Mouse (Mus musculus) skeletal muscle tissue, adult 2 months (tissue): Measurements from ENCODE around the gene Spock2.
"Not testable (repeated sequence)": the region's sequence is repeated elsewhere in the genome, so short reads cannot be mapped to it uniquely, and the experiment has no call there.

Source experiments
- DNase-seq: peaks from one replicate; pipeline ENCODE4 v3.0.0-alpha.2; 2012; ENCODE audit warnings: low read depth, low spot score

The Spock2 gene

GRCm38 (mm10) chr10:60108321-60109111 is 2.5 kb downstream of the Spock2 start:
- no peak for DNase-seq

DNA sequence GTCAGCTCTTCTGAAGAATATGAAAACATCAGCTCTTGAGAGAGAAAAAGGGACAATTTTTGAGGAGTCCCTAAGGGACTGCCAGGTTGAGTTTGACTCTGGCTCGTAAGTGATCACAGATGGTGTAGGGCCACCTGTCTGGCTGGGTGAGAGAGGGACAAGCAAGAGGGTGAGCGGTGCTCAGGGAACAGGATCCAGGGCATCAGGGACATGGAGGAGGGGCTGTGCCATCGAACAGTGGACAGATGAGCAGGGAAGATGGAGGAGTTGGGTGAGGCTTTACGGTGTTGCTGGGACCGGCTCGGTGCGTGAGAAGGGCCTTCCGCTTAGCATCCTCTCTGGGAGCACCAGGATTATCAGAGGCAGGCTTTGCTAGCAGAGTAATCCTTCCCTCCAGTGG is 3.3 kb downstream of the Spock2 start:
- no peak for DNase-seq

DNA sequence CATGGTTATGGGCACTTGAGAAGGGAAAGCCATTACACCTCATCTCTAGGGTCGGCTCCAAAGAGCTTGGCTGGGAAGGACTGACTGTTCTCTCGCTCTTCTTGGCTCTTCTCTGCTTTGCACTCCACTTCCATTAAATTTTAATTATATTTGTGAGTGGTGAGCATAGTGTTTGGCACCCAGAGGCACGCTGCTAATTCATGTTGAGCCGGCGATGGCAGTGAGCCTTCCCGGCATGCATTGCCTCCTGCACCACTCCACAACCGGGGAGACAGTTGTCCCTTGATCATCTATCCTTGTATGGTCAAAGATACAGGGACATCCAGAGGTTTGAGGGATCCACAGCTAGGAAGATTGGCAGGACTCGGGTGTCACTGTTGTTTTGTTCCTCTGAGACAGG is 4.0 kb downstream of the Spock2 start:
- no peak for DNase-seq

- no peak for DNase-seq
Observed at GRCm38 (mm10) chr10:60110908-60111475, 5.0 kb downstream of the Spock2 start.

DNA sequence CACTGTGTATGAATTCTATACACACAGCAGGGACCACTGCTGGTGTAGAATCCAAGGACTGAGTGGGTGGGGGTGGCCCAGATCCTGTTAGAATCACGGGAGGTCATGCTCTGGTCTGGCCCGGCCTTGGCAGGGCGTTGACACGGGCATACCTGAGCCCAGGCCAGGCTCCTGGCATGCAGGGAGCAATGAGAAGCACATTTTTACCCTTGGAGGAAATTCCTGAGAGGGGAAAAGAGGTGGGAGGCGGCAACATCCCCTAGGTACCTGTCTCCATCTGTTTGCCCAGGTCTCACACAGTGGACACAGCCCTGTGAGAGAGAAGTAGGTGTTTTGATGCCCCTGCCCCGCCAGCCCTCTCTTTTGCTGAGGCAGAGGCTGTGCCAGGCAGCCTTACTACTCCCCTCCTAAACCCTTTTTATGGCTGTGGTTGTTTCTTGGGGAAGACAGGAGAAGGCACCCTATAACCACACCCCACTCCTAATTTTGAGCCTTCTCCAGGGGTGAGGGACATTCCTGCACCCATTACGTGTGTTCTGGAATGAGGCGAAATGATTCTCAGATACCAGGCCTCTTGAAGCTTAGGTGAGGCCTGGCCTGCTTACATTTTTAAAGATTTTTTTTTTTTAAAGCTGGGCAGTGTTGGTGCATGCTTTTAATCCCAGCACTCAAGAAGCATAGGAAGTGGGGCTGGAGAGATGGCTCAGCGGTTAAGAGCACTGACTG is 8.1 kb downstream of the Spock2 start:
- no peak for DNase-seq

DNA sequence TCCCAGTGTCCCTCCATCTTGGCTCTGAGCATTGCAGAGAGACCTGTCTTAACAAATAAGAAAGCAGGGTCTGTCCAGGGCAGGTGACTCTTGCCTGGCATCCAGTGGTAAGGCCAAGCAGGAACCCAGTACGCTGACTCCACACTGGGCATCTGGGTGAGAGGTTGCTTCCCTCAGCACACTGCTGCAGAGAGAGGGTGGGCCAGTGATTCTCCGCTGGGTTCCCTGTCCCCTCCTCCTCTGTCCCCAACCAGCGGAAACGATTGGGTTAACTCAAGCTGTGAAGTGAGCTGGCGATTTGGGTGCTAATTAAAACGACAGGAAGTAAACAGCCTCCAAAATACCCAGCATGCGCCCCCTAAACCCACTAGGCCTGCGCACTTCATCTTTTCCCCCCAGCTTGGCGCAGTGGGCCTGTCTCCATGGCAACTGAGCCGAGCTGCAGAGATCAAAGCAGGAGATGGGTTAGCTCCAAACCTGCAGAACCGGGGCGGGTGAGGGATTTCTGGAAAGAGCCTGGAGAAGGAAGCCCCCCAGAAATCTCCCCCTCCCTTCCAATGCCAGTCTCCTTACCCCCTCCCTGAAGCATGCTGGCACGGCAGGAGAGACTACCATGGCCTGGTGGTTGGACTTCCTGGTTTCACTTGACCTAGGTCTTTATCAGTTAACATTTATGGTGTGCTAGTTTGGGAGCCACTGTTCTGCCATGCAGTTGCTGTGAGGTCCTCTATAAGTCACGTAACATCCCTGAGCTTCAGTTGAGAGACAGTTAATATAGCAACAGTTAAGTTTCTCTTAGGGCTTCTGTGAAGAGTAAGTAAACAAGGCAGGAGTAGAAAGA is 9.5 kb downstream of the Spock2 start:
- no peak for DNase-seq

DNA sequence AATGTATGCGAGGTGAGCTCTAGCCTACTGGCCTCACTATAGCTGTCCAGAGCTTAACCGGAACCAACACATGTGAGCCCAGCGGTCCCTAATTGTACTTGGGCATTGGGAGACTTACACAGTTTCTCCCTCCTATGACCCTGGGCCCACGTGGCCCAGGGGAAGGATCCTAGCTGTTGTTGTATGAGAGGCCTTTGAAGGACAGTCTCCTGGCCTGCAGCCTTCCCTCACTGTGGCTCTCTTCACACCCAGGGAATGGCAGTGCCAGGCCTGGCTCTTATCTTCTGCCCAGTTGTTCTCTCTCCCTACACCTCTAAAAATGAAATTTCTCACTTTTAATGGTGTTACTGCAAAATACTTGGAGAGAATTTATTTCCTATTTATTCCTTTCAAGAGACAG is 11.0 kb downstream of the Spock2 start:
- no peak for DNase-seq

GRCm38 (mm10) chr10:60118464-60118863 is 12.4 kb downstream of the Spock2 start:
- no peak for DNase-seq

GRCm38 (mm10) chr10:60120630-60121029 is 14.6 kb downstream of the Spock2 start:
- DNase-seq: no peak

DNA sequence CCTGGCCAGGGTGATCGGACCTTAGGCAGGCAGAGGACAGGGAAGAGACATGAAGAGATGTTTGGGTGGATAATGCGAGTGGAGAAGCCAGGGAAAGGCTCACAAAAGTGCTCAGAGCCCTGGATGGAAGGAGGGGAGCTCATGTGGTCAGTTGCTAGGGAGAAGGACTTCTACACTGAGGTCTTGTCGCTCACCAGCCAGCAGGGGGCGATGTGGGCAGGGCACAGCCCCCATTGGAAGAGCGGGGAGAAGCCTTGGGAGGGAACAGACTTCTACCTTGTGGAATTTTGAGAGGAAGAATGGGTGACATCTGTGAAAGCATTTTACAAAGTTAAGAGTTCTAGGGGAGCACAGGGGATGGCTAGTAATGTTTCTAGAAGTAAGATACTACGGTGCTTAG is 18.1 kb downstream of the Spock2 start:
- no peak for DNase-seq

GRCm38 (mm10) chr10:60125529-60126327 is 19.7 kb downstream of the Spock2 start:
- DNase-seq: no peak

- no peak for DNase-seq
Observed at GRCm38 (mm10) chr10:60128287-60128686, 22.3 kb downstream of the Spock2 start.

GRCm38 (mm10) chr10:60130504-60130903 is 24.5 kb downstream of the Spock2 start:
- no peak for DNase-seq

- DNase-seq: no peak
Observed at GRCm38 (mm10) chr10:60133501-60133900, 27.5 kb downstream of the Spock2 start.

- DNase-seq: no peak
Observed at GRCm38 (mm10) chr10:60134201-60134600, 28.2 kb downstream of the Spock2 start.

GRCm38 (mm10) chr10:60136010-60136409 is 30.0 kb downstream of the Spock2 start:
- not testable (repeated sequence) for DNase-seq

GRCm38 (mm10) chr10:60136935-60137334 is 30.9 kb downstream of the Spock2 start:
- no peak for DNase-seq

DNA sequence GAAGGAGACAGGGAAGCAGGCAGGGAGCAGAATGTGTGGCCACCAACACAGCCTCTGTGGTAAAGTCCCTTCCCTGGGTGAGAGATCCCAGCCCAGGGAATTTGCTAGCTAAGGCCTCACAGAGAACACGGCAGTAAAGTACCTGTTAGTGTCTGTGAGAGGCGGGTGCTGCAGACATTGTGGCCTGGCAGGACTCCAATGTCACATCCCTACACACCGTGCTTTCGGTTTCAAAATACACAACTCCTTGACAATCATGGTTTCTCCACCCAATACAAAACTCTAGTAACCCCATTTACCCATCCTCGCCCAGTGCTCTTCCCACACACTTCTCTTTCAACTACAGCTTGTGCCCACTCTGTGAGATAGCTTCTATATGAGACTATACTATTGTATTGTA is 32.7 kb downstream of the Spock2 start:
- DNase-seq: no peak

DNA sequence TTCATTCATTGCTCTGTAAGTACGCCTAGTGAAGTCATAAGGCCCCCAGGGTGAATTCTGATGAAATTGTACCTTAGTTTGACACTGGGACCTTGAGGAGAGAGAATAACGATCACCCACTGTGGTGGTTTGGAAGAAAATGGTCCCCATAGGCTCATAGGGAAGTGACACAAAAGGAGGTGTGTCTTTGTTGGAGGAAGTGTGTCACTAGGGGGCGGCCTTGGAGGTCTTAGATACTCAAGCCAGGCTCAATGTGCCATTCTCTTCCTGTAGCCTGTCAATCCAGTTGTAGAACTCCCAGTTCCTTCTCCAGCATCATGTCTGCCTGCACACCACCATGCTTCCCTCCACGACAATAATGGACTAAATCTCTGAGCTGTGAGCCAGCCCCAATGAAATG is 34.7 kb downstream of the Spock2 start:
- DNase-seq: no peak

- DNase-seq: no peak
Observed at GRCm38 (mm10) chr10:60141656-60142160, 35.7 kb downstream of the Spock2 start.
